Mouse (Mus musculus) urinary bladder, adult 2 months (tissue): ENCODE results near the gene Ugt2b37. TPM values are rescaled to one million over a fixed set of nuclear protein-coding genes. Genes with fewer than 3 reads are reported as not detected.
"Not testable (repeated sequence)": the region's sequence is repeated elsewhere in the genome, so short reads cannot be mapped to it uniquely, and the experiment has no call there.

ENCODE experiments used
- DNase-seq: peaks from one replicate; pipeline ENCODE4 v3.0.0; 2022; ENCODE audit warnings: low spot score
- polyA plus RNA-seq: library from polyadenylated mRNA; depleted of rRNA; stranded (reverse); fragments of >200 nt; gene quantifications from 2 replicates; pipeline ENCODE4 v1.2.3, GENCODE M21; 2012; rRNA removed

The Ugt2b37 gene
- polyA plus RNA-seq = not detected in 2 replicates

GRCm38 (mm10) chr5:87254676-87255075 is at the start of gene Ugt2b37:
Gene Ugt2b37 (minus strand): TSS chr5:87254804.
- not testable (repeated sequence) for DNase-seq

DNA sequence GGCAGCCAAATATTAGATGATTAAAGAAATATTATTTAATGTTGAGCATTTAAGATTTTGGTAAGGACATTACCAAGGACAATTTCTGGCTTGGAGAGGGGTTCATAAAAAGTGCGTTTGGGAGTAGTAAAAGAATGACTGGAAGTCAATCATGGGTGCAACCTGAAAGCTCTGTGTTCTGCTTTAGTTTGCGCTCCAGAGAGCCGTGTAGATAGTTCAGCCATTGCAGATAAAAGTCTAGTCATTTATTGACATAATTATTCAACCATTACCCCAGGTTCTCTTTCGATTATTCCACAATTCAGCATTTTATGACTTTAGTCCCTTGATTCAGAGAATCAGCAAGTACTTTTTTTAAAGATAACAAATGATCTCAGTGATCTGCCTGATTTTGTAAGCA is 31.6 kb upstream of the Ugt2b37 start:
- DNase-seq = not testable (repeated sequence)

DNA sequence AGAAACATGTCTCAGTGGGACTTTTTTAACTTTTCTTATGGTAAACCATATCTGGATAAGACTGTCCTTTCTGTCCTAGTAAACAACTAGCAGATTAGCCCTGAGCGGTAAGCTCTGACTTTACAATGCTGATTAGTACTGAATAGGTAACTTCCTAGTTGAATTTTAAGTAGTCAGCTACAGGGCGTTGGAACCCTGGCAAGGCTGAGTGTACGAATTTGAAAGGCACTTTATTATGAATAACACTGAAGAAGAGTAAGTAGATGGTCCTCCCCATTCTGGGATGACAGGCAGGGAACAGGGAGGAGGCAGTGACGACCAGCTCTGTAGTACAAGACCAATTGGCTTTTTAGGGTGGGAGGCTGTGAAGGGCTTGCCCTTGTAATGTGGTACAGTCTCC is 21.4 kb upstream of the Ugt2b37 start:
- not testable (repeated sequence) for DNase-seq

DNA sequence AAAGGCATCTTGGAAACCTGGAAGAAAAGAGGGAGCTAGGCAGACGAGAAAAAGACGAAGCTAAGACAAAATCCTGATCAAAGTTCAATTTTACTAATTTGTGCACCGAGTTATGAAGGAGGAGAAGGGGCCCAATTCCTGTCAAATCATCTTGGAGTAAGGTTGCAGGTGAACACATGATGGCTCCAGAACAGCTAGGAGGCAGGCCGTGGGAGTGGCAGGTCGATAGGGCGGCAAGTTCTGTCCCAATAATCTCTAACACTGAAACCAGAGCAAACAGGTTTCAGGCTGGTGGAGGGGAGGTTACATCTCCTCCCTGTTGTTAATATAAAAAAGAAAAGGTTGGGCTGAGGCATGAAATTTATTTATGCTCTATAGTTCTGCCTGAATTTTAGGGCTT is 21.0 kb upstream of the Ugt2b37 start:
- no peak for DNase-seq

DNA sequence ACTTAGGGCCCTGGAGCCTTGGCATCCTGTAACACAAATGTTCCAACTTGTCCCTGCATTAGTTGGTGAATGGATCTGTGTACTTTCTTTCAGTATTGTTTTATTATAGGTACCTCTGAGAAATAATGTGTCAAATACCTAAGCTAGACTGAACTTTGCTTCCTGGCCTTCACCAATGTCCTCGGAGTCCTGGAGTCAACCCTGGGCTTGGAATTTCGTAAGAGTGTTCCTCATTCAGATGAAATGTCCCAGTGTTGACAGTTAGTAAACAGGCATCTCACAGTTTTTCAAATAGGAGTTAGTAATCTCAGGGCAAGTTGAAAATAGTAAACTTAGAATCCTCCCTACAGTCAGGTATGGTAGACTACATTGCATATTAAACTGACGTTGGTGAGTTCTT is 1.2 kb upstream of the Ugt2b37 start:
- no peak for DNase-seq

GRCm38 (mm10) chr5:87242140-87242539 is 12.5 kb downstream of the Ugt2b37 start:
- not testable (repeated sequence) for DNase-seq

DNA sequence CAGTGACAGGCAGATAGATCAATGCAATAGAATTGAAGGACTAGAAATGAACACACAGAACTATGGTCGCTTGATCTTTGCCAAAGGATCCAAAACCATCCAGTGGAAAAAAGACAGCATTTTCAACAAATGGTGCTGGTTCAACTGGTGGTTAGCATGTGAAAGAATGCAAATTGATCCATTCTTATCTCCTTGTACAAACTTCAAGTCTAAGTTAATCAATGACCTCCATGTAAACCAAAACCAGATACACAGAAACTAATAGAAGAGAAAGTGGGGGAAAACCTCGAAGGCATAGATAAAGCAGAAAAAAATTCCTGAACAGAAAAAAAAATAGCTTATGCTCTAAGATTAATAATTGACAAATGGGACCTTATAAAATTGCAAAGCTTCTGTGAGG is 58.2 kb downstream of the Ugt2b37 start:
- DNase-seq = not testable (repeated sequence)

Other genes starting within 250 kb of the Ugt2b37 start
- not detected in 2 replicates for gene Ugt2b36, start 162.2 kb downstream of the Ugt2b37 start, polyA plus RNA-seq
- not detected in 2 replicates for gene Ugt2b5, start 114.5 kb downstream of the Ugt2b37 start, polyA plus RNA-seq
- gene Ugt2a3, start 82.4 kb upstream of the Ugt2b37 start, polyA plus RNA-seq = not detected in 2 replicates
- gene Ugt2b38, start 169.4 kb upstream of the Ugt2b37 start, polyA plus RNA-seq = not detected in 2 replicates
- gene Ugt2a2, start 227.5 kb upstream of the Ugt2b37 start, polyA plus RNA-seq = 0.01 TPM in 1 of 2 replicates, not detected in the other
- gene Gm43638, start 232.0 kb upstream of the Ugt2b37 start, polyA plus RNA-seq = not detected in 2 replicates
- gene Ugt2a1, start 236.1 kb upstream of the Ugt2b37 start, polyA plus RNA-seq = not detected in 2 replicates